Mouse (Mus musculus) spleen, adult 12 weeks (tissue): ENCODE measurements around the gene Adk.

Experiments
- DNase-seq: peaks from one replicate; pipeline ENCODE4 v3.0.0; 2022; ENCODE audit warnings: low spot score

Gene Adk

GRCm38 (mm10) chr14:21271472-21271871 lies 219.1 kb downstream of the Adk start:
- DNase-seq, result no peak

DNA sequence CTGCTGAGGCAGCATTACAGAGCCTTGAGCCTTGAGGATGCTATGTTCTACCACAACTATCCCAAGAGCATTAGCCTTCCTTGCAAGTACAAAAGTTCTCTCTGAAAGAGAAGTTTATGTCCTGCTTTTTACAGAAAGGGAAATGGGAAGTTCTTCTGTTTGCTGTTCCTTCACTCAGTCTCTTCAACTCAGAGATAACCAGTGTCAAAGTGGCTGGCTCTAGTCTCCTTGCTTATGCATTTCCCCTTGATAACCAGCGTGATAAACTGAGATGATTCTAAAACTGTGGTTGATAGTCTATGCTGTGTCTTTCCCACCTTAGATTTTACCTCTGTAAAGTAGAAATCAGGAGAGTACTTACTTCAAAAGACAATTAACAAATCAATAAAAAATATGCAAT lies 223.4 kb downstream of the Adk start:
- DNase-seq, result no peak

DNA sequence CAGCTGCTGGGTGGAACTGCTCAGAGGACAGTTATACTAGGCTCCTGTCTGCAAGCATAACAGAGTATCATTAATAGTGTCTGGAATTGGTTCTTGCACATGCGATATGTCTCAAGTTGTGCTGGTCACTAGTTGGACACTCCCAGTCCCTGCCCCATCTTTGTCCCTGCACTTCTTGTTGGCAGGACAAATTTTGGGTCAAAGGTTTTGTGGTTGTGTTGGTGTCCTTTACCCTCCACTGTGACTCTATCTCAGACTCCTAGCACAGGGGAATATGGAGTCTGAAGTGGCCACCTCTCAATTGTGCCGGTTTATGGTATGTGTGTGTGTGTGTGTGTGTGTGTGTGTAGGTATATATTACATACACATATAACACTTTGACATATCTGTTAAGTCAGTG lies 225.9 kb downstream of the Adk start:
- DNase-seq, result no peak

DNA sequence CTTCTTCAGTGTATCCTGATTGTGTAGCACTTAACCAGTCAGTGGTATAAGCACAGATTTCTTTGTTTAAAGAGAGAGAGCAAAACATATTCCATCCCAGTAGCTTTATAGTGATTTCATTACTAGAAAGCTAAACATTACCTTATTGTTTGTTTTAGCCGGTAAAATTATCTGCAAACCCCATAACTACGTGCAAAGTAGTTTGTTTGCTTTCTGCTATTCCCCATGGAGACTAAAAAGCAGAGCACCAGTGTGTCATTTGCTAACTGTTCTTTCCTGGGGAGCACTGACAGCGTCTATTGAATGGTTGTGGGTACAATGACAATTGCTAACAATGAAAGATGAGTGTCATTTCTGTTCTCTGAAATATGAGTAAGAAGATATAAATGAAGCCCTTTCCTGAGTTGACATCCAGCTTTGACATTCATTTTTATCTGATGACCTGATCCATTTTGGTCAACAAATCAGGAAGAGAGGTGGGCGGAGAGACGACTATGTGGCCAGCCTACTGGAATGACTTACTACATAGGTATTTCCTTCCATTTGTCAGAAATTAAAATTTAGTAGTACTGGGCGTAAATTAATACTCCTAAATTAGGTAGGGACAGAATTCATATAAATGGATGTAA lies 226.6 kb downstream of the Adk start:
- DNase-seq, result no peak

GRCm38 (mm10) chr14:21280451-21280850 lies 228.1 kb downstream of the Adk start:
- no peak for DNase-seq

DNA sequence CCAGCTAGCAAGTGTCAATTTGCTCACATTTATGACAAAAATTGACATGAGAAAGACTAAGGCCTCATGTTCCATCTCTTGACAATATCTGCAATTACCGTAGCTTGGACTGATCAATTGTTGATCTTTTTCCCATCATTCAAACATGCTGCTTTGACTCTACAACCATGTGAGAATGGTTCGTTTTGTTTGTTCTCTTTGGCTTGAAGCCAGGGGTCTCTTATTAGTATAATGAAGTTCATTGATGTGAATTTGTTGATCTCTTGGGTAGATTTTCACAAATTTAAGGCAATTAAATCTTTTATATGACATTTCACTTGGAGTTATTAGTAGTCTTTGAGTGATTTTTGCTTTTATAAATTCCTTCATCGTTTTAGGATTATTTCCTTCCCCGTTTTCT lies 229.1 kb downstream of the Adk start:
- no peak for DNase-seq

GRCm38 (mm10) chr14:21284116-21284515 lies 231.7 kb downstream of the Adk start:
- DNase-seq, result no peak

DNA sequence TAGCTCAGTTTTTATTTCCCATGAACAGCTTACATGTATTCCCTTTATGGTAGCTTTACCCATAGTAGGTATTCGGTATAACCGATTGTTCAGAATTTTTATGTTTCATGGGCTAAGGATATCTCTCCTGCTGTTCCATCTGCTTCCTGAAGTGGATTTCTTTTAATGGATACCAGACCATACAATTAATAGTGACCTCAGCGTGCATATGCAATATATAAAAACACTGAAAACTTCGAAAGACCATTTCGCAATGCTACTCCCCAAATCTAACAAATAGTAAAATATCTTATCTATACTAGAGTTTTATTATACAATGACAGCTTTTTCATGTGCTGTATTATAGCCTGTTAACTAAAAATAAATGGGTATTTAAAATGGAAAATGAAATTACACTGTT lies 232.5 kb downstream of the Adk start:
- DNase-seq, result no peak

DNA sequence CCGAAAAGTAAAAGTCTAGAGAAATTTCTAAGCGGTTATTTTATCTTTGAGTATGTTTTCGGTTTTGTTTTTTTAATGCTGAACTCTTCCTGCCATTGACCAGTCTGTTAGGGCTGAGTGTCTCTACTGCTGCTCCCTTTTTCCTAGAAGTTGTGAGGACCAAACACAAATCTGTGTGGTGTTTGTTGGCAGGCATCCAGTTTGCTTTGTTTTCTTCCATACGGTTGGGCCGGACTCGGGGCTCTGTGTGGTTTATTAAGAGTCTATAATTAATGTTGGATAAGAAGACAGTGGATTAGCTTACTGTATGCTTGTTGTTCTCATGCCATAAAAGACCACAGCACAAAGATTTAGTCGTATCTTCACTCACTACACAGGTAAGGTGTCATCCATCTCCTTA lies 233.9 kb downstream of the Adk start:
- no peak for DNase-seq

- no peak for DNase-seq
Measured at GRCm38 (mm10) chr14:21287726-21288442, 235.5 kb downstream of the Adk start.

- no peak for DNase-seq
Measured at GRCm38 (mm10) chr14:21299743-21300142, 247.4 kb downstream of the Adk start.

DNA sequence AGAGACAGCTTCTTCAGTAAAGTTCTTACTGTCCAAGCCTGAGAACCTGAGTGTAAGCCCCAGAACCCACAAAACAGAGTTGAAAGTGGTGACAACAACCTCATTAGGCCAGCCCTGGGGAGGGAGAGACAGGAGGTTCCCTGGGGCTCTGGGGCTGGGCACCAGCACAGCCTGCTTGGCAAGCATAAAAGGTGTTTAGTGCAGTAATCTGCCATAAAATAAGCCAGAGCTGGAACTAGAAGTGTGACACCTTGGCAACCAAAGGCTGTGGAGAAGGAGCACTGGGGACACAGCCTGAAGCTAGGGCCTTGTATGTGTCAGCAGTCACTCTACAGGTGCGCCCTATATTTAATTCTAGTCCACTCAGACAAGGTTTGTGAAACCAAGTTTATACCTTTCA lies 252.4 kb downstream of the Adk start:
- DNase-seq, result no peak

- DNase-seq, result no peak
Measured at GRCm38 (mm10) chr14:21308349-21308936, 256.1 kb downstream of the Adk start.

DNA sequence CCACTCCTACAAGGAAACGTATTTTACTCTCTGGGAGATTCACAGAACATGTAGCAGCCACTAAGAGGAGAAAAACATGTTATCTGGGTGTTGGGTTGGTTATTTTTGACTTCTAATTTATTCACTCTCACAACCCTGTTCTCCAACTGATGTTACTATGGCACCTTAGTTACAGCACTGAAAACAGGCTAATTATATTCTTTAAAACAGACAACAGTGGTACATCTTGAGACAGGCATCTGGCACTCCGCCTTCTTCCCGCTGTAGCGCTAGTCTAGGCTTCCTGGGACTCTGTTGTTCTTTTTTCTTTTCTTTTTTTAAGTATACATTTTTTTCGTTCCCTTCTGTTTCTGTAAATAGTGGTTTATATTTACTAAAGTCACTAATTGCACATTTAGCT lies 258.2 kb downstream of the Adk start:
- no peak for DNase-seq

- no peak for DNase-seq
Measured at GRCm38 (mm10) chr14:21313561-21314342, 261.4 kb downstream of the Adk start.

DNA sequence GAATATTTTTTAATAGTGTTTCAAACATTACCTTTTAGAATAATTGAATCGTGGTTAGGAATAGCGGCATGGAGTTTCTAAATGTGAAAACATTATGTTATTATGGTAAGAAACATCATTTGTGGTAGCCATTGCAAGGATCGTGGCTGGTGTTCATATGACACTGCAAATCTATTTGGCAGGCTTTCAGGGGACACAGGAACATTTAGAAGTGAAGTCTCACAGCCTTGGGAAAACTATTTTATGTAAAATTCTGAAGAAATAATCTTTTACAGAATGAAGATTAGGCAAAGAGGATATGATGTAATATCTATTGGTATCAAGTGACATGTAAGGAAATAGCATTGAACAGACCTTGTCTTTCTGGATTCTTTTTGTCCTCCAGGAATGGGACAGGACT lies 262.1 kb downstream of the Adk start:
- DNase-seq, result no peak

GRCm38 (mm10) chr14:21334826-21335225 lies 282.5 kb downstream of the Adk start:
- DNase-seq, result no peak

- no peak for DNase-seq
Measured at GRCm38 (mm10) chr14:21335691-21336314, 283.4 kb downstream of the Adk start.

DNA sequence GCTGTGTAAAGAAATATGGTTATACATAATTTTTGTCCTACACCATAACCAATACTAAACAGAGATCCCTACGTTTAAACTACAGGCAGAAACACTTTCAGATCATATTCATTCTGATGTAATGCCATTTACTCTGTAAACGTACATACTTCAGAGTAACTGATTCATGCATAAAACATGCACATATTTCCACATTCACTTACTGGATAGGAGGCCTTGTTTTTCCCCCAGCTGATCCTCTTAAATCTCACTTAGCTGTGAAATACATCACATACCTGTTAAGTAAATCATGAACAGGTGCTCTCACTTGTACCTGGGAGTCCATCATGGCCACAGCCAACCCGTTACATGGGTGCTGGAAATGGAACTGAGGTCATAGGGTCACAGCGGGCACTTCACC lies 285.6 kb downstream of the Adk start:
- no peak for DNase-seq

DNA sequence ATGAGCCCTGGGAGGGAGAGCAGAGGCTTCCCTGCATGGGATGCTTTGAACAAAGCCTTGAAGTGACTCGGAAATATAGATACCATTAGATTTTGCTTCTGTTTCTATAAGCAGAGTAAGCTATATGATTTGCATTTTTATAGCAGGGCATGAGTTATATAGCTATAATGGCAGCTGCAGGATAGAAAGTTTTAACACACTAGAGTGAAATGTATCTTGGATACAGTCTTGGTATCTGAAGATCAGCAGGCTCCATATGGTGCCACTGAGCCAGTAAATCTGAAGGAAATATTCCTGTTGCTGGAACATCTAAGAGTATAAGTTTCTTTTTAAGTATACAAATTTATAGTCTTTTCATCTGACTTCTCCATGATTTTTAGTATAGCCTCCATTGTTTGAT lies 288.8 kb downstream of the Adk start:
- no peak for DNase-seq

GRCm38 (mm10) chr14:21342984-21343383 lies 290.6 kb downstream of the Adk start:
- DNase-seq, result no peak

DNA sequence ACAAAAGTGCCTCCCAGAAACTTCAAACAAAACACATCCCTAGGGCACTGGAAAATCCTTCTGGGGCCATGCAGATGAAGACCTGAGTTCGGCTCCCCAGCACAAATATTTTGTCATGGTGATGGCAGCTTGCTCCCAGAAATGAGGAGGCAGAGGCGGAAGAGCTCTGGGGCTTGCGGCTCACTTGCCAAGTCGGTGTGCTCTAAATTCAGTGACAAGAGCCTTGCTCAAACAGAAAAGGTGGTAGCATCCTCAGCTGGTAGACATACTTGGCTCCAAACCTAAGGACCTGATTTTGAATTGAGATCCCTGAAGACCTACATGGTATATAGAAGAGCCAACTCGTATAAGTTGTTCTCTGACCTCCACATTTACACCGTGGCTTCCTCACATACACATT lies 292.5 kb downstream of the Adk start:
- no peak for DNase-seq
